Mouse (Mus musculus) gastrocnemius, postnatal 25 days (tissue): ENCODE results near the gene Crtc2. TPM values are rescaled to one million over a fixed set of nuclear protein-coding genes. Genes with fewer than 3 reads are reported as not detected.
"Not testable (repeated sequence)": the region's sequence is repeated elsewhere in the genome, so short reads cannot be mapped to it uniquely, and the experiment has no call there.

Source experiments
- DNase-seq: peaks from one replicate; pipeline ENCODE4 v3.0.0; 2022
- total RNA-seq, 2 experiments: library from RNA; stranded (reverse); gene quantifications; 1 replicate in 1 of 2; 2 replicates in 1 of 2; pipeline ENCODE4 v1.2.3; 2021

The Crtc2 gene
- total RNA-seq, 2 experiments from 2014 or later, result 13.9 to 16.9 TPM

DNA sequence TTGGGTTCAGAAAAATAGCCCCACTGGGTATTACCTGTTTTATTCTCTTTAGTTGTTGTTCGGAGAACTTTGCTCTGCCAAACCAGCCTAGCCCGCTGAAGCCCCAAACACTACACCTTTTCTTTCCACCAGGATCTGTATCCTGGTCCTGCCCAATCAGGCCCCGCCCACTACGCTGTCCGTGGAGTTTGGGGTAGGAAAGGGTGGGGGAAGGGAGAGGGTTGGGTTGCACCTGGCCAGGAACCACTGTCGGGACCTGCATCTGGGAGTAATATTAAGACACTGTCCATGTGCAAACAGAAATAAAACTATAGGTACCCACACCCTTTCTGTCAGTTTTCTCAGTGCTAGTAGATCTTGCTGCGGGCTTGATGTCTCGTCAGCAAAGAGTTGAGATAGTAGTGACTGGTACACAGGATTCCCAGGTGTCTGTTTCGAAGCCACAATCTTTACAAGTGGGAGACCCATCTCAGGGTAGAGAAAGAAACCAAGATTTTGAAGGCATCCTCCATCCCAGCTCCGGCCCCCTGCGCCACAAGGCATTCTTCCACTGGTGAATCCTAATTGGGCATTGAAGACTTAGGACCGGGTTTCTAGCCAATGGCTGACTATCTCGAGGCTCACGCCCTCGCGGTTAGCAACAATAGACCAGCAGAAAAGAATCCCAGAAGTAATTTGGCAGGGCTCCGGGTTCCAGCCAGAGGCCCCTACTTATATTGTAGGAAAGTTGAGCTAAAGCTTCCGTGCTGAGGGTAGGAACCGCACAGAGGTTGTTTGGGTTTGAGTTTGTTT is 10.8 kb upstream of the Crtc2 start, which contains the start of gene Creb3l4:
Creb3l4 (minus strand) TSS at position 529 of the 792 bp plus-strand sequence.
- no peak for DNase-seq

- DNase-seq, result no peak
Measured at GRCm38 (mm10) chr3:90245406-90245805, 8.6 kb upstream of the Crtc2 start.

DNA sequence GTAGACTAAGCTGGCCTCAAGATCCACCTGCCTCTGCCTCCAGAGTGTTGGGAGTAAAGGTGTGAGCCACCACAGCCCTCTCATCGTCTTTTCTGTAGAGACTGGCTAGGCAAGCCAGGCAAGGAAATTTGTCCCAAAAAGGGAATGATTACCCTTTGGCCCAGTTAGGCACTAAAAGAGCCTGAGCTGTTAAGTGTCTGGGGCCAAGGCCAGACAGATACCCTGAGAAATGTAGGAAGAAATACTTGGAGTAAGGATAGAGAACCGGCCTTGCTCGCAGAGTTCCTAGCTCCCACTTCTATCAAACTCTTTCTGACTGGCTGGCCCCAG is 6.4 kb upstream of the Crtc2 start:
- DNase-seq, result no peak

GRCm38 (mm10) chr3:90247960-90248745 is 5.8 kb upstream of the Crtc2 start, which contains the start of gene Slc39a1:
Slc39a1 (plus strand) TSS chr3:90248172.
- peak; percentile 94 for DNase-seq

- no peak for DNase-seq
Measured at GRCm38 (mm10) chr3:90248746-90249100, 5.2 kb upstream of the Crtc2 start.

- no peak for DNase-seq
Measured at GRCm38 (mm10) chr3:90250791-90251190, 3.2 kb upstream of the Crtc2 start.

GRCm38 (mm10) chr3:90251731-90252226 is 2.2 kb upstream of the Crtc2 start:
- not testable (repeated sequence) for DNase-seq

DNA sequence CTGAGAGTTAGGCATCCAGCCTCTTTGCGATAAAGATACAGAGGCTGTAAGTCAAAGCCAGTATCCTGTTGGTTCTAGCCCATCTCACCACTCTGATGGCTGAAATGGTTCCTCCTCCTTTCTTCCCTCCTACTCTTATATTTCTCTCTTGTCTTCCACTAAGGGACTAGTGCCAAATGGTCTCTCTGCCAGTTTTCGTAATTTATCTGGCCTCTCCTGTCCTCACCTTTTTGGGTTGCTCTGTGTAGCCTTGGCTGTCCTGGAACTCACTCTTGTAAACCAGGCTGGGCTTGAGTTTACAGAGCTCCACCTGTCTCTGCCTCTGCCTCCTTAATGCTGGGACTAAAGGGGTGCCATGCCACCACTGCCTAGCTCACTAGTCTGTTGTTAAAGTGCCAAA is 1.3 kb upstream of the Crtc2 start:
- DNase-seq, result not testable (repeated sequence)

DNA sequence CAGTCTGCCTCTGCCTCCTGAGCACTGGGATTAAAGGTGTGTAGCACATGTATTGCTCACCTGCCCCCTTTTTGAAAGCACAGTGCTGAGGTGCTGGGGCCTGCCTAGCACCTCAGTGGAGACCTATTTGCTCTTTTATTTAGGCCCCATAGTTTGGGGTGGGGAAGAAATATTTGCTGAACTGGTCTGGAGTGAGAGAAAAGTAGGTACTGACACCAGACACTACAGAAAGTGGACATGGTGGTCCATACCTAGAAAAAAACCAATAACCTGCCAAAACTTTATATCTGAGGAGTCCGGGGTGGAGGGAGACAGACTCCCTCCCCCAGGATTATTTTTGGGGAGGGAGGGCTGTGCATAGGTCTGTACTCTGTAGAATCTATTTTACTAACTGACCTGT is 789 bp upstream of the Crtc2 start:
- DNase-seq, result not testable (repeated sequence)

DNA sequence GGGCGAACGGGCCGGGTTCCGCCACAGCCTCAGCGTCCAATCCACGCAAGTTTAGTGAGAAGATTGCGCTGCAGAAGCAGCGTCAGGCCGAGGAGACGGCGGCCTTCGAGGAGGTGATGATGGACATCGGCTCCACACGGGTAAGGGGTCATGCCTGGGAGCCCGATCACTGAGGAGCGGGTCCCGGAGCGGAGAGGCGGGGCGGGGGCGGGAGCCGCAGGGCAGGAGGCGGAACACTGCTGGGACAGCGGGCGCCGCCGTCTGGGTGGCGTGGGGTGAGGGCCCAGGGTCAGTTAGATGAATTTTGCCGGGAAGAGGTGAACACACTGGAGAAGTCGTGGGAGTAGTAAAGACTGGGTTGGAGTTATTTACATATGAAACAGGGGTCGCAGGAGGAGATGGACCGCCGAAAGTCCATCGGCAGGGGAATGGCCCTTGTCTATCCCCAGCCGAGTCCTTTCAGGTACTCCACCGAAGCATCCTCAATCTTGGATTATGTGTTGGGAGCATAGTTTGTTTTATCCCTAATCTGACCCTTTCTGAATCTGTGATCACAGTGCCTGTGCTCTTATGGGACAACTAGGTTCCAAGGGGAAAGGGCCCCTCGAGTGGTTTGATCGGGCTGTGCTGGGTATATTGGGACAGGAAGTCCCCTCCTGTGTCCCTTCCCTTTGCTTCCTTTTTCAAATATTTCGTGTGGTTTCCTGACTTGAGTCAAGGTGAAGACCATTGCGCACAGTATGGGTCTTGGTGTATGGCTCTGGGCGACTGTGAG is 643 bp downstream of the Crtc2 start:
- no peak for DNase-seq

DNA sequence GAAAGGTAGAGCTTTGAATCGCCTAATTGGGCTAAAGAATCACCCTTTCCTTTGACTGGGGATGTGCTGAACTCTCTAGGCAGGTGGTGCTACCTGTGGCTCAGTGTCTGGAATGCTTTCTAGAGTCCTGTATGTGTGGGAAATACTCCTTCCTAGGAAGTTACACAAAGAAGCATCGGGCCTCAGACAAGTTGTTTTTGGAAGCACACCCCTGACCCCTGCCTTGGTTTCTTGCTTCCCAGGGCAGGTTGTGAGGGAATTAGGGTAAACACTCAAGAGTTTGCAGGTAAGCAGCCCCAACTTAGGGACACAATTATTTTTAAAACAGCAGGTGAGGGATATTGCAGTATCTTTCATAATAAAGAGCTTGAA is 1.2 kb downstream of the Crtc2 start:
- no peak for DNase-seq

GRCm38 (mm10) chr3:90255784-90256353 is 1.9 kb downstream of the Crtc2 start:
- no peak for DNase-seq

GRCm38 (mm10) chr3:90256731-90257530 is 3.0 kb downstream of the Crtc2 start:
- DNase-seq, result no peak

- DNase-seq, result no peak
Measured at GRCm38 (mm10) chr3:90258521-90258920, 4.6 kb downstream of the Crtc2 start.

DNA sequence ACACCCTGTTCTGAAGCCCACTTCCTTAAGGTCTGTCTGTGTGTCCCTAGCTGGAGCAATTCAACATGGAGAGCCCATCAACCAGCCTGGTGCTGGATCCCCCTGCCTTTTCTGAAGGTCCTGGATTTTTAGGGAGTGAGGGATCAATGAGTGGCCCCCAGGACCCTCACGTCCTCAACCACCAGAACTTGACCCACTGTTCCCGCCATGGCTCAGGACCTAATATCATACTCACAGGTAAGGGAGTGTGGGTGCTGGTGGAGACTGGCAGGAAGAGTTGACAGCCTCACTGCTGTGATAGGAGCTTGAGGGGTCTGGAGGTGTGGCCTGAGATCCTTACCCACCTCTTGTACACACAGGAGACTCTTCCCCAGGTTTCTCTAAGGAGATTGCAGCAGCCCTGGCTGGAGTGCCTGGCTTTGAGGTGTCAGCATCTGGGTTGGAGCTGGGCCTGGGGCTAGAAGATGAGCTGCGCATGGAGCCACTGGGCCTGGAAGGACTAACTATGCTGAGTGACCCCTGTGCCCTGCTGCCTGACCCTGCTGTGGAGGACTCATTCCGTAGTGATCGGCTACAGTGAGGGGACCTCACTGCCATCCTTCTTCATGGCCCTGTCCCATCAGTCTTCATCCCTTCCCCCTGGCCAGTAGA is 9.3 kb downstream of the Crtc2 start:
- no peak for DNase-seq

DNA sequence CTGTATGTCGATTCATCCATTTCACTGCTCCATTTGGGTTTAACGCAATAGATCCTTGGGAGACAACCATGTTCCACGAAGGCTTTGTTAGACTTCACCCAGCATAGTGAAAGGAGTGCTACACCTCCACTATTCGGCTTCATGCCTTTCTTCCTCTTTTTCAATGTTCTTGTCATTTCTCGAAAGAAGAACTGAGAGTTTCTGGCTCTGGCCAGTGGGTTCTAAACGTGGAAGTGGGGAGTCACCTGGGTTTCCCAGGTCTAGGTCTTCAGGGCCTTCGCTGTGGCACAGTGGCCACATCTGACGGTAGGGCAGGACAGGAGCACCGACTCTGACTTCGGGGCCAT is 10.7 kb downstream of the Crtc2 start:
- no peak for DNase-seq

- DNase-seq, result peak; percentile 92
Measured at GRCm38 (mm10) chr3:90265034-90265931, 11.3 kb downstream of the Crtc2 start, which contains the start of gene Dennd4b. Dennd4b (plus strand) TSS chr3:90265185.

- DNase-seq, result peak; percentile 76
Measured at GRCm38 (mm10) chr3:90265932-90266741, 12.2 kb downstream of the Crtc2 start.
